Mouse (Mus musculus): Measurements from ENCODE around the gene Efcab2.

GRCm38 (mm10) chr1:178400652-178401051 is 5.2 kb upstream of the Efcab2 start:
- TF ChIP-seq CTCF (conservative IDR thresholded peaks at IDR 0.05; ENCODE audit: low read length) (no peak), NANOG (IDR thresholded peaks at IDR 0.05; ENCODE audit: borderline replicate concordance, low read length) (no peak), POU5F1 (IDR thresholded peaks at IDR 0.05; ENCODE audit: borderline replicate concordance, low read length) (no peak)
